Mouse (Mus musculus) thymus, postnatal 0 days (tissue): Measurements from ENCODE around the gene Lamc1. TPM values are rescaled to one million over a fixed set of nuclear protein-coding genes. Genes with fewer than 3 reads are reported as not detected.
A peak's percentile ranks its signal among the peaks of the same experiment; 100 is the strongest.

Source experiments
- DNase-seq: peaks from one replicate; pipeline ENCODE4 v3.0.0-alpha.2; 2015; ENCODE audit warnings: low spot score
- polyA plus RNA-seq: library from polyadenylated mRNA; unstranded; fragments of >200 nt; fragmentation: Nextera tagmentation; extraction: Ambion mirVana; gene quantifications from 2 replicates; pipeline ENCODE4 v1.2.1, GENCODE M21; 2015

Gene Lamc1
- polyA plus RNA-seq, 1 experiment from 2014 or later = 14.4 TPM

- no peak for DNase-seq
Observed at GRCm38 (mm10) chr1:153192945-153193344, 139.6 kb downstream of the Lamc1 start.

DNA sequence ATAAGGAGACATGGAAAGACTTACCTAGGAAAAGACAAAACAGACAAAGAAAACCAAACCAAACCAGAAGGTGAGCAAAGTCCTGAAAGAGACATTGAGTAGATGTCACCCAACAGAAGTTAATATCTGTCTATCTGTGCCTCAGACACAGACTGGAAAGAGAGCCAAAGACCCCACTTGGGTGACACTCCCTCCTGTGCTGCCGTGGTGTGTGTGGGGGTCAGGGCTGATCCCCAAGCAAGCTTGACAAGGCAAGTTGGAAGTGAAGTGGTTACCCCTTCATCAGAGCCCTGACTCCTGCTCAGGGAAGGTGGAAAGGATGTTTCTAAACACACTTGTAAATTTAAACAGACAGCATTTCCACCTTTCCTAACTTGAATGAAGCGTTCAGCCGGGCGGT, 140.2 kb downstream of the Lamc1 start:
- DNase-seq = no peak

DNA sequence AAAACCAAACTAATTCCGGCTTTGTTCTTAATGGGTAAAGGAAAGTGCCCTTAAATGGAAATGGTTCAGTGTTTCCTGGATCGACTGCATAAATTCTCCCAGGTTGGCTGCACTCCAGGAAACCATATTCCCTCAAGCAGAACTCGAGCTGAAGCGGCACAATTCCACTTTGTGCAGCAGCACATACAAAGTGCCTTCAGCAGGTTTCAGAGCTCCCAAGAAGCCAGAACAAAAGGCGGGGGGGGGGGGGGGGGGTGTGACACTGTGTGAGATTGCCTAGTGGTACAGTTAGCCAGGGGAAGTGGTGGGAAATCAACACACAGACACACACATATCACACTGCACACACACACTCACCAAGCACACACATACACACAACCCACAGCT, 140.7 kb downstream of the Lamc1 start:
- no peak for DNase-seq

DNA sequence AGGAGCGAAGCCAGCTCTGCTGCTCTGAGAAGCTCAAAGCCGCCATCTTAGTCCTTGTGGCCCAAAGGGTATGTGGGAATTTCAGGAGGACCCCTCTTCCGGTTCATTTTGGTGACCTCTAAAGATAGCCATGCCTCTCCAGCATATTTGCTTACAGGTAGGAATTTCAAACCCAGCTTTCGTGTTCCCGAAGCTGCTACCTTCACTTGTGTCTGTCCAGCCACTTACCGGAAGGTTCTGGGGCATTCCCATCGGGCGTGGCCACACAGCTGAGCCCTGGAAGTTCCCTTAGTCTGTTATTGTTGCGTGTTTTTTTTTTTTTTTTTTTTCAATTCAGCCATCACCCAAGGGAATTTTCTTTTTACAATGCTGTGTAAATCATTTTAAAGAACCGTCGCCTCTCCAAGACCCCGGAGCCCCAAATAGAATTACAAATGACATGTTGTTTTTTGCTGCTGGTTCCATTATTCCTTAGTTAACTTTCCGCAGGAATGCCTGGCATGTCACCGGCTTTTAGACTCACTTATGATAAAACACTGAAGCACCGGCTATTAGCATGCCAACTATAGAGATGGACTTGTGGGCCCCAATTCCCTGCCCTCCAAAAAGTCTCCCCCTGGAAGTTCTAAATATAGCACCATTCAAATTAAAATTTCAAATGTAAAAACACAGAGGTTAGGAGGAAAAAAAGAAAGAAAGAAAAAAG, 141.2 kb downstream of the Lamc1 start:
- DNase-seq = no peak

- DNase-seq = no peak
Observed at GRCm38 (mm10) chr1:153188081-153188480, 144.5 kb downstream of the Lamc1 start.

- DNase-seq = peak; percentile 15
Observed at GRCm38 (mm10) chr1:153185828-153186803, 146.5 kb downstream of the Lamc1 start, which contains the start of gene Lamc2. Lamc2 (minus strand) TSS chr1:153186447.

DNA sequence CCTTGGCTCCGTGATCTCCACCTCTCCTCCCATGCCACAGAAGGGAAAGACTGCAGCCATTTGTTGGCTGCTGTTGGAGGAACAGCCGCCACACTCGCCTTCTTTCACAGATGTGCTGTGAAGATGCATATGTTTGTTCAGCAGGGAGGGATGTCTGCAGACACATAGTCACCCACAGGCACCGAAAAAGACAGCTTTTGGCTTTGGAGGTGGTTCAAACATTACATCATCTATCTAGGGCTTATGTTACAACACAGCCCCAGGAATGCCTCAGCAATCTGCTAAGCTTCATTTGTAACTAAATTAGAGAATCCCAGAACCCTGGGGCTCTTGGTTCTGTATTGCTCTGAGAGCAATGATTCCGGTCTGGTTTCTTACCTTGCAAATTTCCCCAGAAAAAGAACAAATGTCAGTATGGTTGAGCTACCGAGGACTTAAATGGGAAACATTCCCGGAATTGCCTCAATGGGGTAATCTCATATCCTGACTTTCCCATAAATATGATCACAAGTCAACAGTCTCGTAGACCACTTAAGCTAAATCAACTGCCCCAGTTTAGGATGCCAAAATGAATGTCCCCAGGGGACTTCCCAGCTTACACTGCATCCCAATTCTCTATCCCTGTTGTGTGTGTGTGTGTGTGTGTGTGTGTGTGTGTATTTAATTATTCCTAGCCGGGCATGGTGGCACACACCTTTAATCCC, 151.8 kb downstream of the Lamc1 start:
- no peak for DNase-seq

GRCm38 (mm10) chr1:153180160-153180559, 152.4 kb downstream of the Lamc1 start:
- no peak for DNase-seq

GRCm38 (mm10) chr1:153174801-153175200, 157.8 kb downstream of the Lamc1 start:
- no peak for DNase-seq

DNA sequence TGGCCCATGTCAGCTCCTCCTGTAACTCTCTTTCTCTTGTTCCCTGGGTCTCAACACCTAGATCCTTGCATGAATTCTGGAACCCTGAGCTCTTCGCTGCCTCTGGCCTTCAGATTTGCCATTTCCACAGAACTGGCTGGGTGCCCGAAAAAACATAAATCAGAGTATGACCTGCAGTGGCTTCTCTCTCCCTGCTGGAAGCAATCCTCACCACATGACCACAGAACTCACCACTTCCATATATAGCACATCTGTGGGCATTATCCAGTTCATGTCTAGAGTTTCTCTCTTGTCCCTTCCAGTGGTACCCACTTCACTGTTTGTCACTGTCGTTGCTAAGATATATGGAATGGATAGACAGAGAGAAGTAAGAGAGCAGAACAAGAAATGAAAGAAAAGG, 159.3 kb downstream of the Lamc1 start:
- DNase-seq = no peak

DNA sequence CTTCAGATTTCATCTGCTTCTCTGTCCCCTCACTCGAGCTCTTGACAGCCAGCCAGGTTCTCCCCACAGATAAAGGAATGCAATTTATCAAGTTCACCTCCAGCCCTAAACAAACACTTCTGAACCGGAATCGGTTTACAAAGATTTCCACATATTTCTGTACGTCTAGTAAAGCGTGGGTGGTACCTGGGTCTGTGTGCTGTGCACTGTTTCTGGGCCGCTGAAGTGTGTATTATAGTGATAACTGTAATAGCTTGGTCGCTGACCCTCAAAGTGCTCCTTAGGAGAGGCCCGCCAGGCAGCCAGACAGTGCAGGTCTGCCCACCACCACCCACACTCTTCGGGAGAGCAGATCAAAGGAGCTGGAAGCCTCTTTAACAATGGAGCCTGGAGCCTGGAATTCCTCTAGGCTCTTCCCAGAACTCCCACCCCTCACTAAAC, 160.3 kb downstream of the Lamc1 start:
- DNase-seq = no peak

- no peak for DNase-seq
Observed at GRCm38 (mm10) chr1:153171011-153171410, 161.6 kb downstream of the Lamc1 start.

Other genes with a start within 250 kb of the Lamc1 start
- gene Lamc2, start 146.3 kb downstream of the Lamc1 start, polyA plus RNA-seq = 12.2 and 14.7 TPM in 2 replicates
- 0.61 and 0.64 TPM in 2 replicates for gene Shcbp1l, start 92.4 kb upstream of the Lamc1 start, polyA plus RNA-seq
- gene Dhx9, start 154.9 kb upstream of the Lamc1 start, polyA plus RNA-seq = 33.4 and 41.3 TPM in 2 replicates
- gene Npl, start 217.3 kb upstream of the Lamc1 start, polyA plus RNA-seq = 22.0 and 23.9 TPM in 2 replicates